Mouse (Mus musculus): ENCODE results near the gene Gabpa.

DNA sequence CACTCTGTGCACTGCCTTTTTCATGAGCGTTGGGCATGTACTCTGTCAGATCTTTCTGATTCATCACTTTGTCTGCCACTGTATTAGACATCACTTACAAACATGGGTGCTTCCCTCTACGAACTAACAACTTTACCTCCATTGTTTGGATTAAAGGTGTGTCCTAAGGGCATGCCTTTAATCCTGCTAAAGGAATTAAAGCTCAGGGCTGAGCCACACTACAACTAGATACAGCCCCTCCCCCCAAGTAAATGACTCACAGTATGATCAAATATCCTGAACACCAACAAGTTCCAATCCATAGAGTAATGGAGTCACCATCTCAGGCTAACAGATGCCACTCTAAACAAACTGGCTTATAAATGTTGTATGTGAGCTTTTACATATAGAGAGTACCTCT, 3.9 kb downstream of the Gabpa start:
- TF ChIP-seq CTCF (conservative IDR thresholded peaks at IDR 0.05; ENCODE audit: low read length) (no peak), NANOG (IDR thresholded peaks at IDR 0.05; ENCODE audit: borderline replicate concordance, low read length) (no peak), POU5F1 (IDR thresholded peaks at IDR 0.05; ENCODE audit: borderline replicate concordance, low read length) (no peak)

Measured in E14TG2a.4 (cell line).